Mouse (Mus musculus): ENCODE data around the gene Bcl6.

DNA sequence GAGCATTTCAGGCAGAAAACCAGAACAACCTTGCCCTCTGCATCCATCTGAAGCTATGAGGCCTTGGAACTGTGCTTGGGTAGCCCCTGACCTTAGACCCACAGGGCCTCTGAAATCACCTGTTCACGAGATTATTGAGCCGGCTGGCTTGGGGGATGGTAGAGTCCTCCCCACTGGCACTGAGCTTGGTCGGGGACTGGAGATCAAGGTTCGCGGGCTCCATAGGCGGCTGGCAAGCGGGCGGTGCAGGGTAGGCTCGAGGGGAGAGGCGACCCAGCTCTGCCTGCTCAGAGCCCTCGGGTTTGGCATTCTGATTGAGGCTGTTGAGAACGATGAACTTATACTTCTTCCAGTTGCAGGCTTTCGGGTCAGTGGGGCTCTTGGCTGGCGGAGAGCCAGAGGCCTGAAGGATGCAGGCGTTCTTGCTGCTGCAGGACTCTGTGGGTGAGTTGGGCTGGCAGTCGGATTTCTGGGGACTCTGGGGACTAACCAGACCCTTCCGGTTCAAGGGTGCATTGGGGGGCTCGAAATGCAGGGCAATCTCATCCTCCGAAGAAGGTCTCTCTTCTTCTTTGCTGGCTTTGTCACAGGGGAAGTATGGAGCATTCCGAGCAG is 16.4 kb downstream of the Bcl6 start:
- TF ChIP-seq POLR2A (IDR thresholded peaks at IDR 0.05; ENCODE audit: control insufficient read depth, low read depth, low read length) (no peak), CTCF (IDR thresholded peaks at IDR 0.05; ENCODE audit: control insufficient read depth, insufficient read depth, insufficient replicate concordance, low read depth, low read length) (no peak)
